Mouse (Mus musculus) heart, embryonic 15.5 days (tissue): Measurements from ENCODE around the gene Chrna1. TPM values are rescaled to one million over a fixed set of nuclear protein-coding genes. Genes with fewer than 3 reads are reported as not detected.

Experiments
- ATAC-seq: fragments of 200-750 bp; cut with Nextera tagmentation; replicated peaks from 2 replicates; pipeline ENCODE4 v1.8.0; 2017; ENCODE audit warnings: low read depth, moderate TSS enrichment; ENCODE audit not compliant: insufficient number of reproducible peaks, insufficient read depth, low FRiP score
- H3K27ac ChIP-seq: fragments of 300-500 bp; sonication (generic); 2 replicates; pipeline ENCODE4 v1.5.1; 2015; ENCODE audit warnings: mild to moderate bottlenecking, inconsistent platforms
- H3K27me3 ChIP-seq: fragments of 300-500 bp; sonication (generic); 2 replicates; pipeline ENCODE4 v1.6.1; 2015; ENCODE audit warnings: inconsistent platforms
- H3K36me3 ChIP-seq: fragments of 300-500 bp; sonication (generic); 2 replicates; pipeline ENCODE4 v1.6.1; 2015; ENCODE audit warnings: mild to moderate bottlenecking, inconsistent platforms
- H3K4me1 ChIP-seq: fragments of 300-500 bp; sonication (generic); replicated peaks from 2 replicates; pipeline ENCODE4 v1.6.1; 2015; ENCODE audit warnings: inconsistent platforms
- H3K4me2 ChIP-seq: fragments of 300-500 bp; sonication (generic); 2 replicates; pipeline ENCODE4 v1.6.1; 2015; ENCODE audit warnings: inconsistent platforms, mild to moderate bottlenecking, moderate library complexity
- H3K4me3 ChIP-seq: fragments of 300-500 bp; sonication (generic); 2 replicates; pipeline ENCODE4 v1.5.1; 2015; ENCODE audit warnings: mild to moderate bottlenecking, inconsistent platforms
- H3K9ac ChIP-seq: fragments of 300-500 bp; sonication (generic); 2 replicates; pipeline ENCODE4 v1.6.1; 2015; ENCODE audit warnings: mild to moderate bottlenecking, inconsistent platforms
- H3K9me3 ChIP-seq: fragments of 300-500 bp; sonication (generic); replicated peaks from 2 replicates; pipeline ENCODE4 v1.6.1; 2016; ENCODE audit warnings: inconsistent platforms
- WGBS: fragments of 180-500 bp; shearing (Covaris S2); methylation state at CpG from one replicate; pipeline ENCODE4 v1.1.7; 2015; ENCODE audit warnings: mixed read lengths; 5-methylcytosine and 5-hydroxymethylcytosine counted together
- polyA plus RNA-seq: library from polyadenylated mRNA; unstranded; fragments of >200 nt; fragmentation: Nextera tagmentation; extraction: Ambion mirVana; gene quantifications from 2 replicates; pipeline ENCODE4 v1.2.1, GENCODE M21; 2015

Chrna1 gene
- polyA plus RNA-seq, 1 experiment from 2014 or later: 0.09 TPM

- Histone ChIP-seq H3K27me3 (no peaks in the 10 kb centered on the region), H3K9me3 (no peaks in the 10 kb centered on the region), H3K27ac (0 out of 2 replicates have a peak overlapping the region, but pooled peaks have one; percentile 16), H3K9ac (no peak overlapping the region), H3K4me1 (peaks cover 13% of the 10 kb centered on the region), H3K4me3 (no peak overlapping the region), H3K36me3 (peaks cover 8% of the 10 kb centered on the region; the same call in 1 of the 2 replicates), H3K4me2 (no peak overlapping the region)
- ATAC-seq: no peak
- 33% methylated on average over 4 of the region's 4 CpGs for WGBS
Observed at GRCm38 (mm10) chr2:73607609-73608008, 27.5 kb upstream of the Chrna1 start.

GRCm38 (mm10) chr2:73607146-73607545, 27.0 kb upstream of the Chrna1 start:
- no peak overlapping the region for H3K4me3 ChIP-seq
- 49% methylated on average over 2 of the region's 2 CpGs for WGBS
- H3K36me3 ChIP-seq: peaks cover 8% of the 10 kb centered on the region; the same call in 1 of the 2 replicates
- H3K4me2 ChIP-seq: no peak overlapping the region
- no peak for ATAC-seq
- no peaks in the 10 kb centered on the region for H3K27me3 ChIP-seq
- no peaks in the 10 kb centered on the region for H3K9me3 ChIP-seq
- H3K9ac ChIP-seq: no peak overlapping the region
- peaks cover 13% of the 10 kb centered on the region for H3K4me1 ChIP-seq
- no peak overlapping the region for H3K27ac ChIP-seq

GRCm38 (mm10) chr2:73606616-73607015, 26.5 kb upstream of the Chrna1 start:
- Histone ChIP-seq H3K27ac (no peak overlapping the region), H3K27me3 (no peaks in the 10 kb centered on the region), H3K4me3 (no peak overlapping the region), H3K4me1 (peaks cover 13% of the 10 kb centered on the region), H3K36me3 (peaks cover 6% of the 10 kb centered on the region; the same call in 1 of the 2 replicates), H3K9me3 (no peaks in the 10 kb centered on the region), H3K9ac (no peak overlapping the region), H3K4me2 (no peak overlapping the region)
- no peak for ATAC-seq
- WGBS: 91% methylated on average over 6 of the region's 6 CpGs

GRCm38 (mm10) chr2:73605077-73605476, 24.9 kb upstream of the Chrna1 start:
- H3K27ac ChIP-seq: no peak overlapping the region

GRCm38 (mm10) chr2:73604579-73604978, 24.4 kb upstream of the Chrna1 start:
- no peak for ATAC-seq
- Histone ChIP-seq H3K27me3 (no peaks in the 10 kb centered on the region), H3K36me3 (no peaks in the 10 kb centered on the region), H3K4me1 (peaks cover 13% of the 10 kb centered on the region; the same call in 1 of the 2 replicates), H3K4me3 (no peak overlapping the region), H3K4me2 (no peak overlapping the region), H3K9me3 (no peaks in the 10 kb centered on the region), H3K27ac (no peak overlapping the region), H3K9ac (no peak overlapping the region)
- 82% methylated on average over 2 of the region's 2 CpGs for WGBS

More at GRCm38 (mm10) chr2:73605077-73605476, 24.9 kb upstream of the Chrna1 start:
- Histone ChIP-seq H3K9ac (no peak overlapping the region), H3K4me3 (no peak overlapping the region), H3K27me3 (no peaks in the 10 kb centered on the region), H3K4me1 (peaks cover 13% of the 10 kb centered on the region), H3K4me2 (no peak overlapping the region), H3K36me3 (no peaks in the 10 kb centered on the region), H3K9me3 (no peaks in the 10 kb centered on the region)
- ATAC-seq: no peak
- 63% methylated on average over 8 of the region's 8 CpGs for WGBS

- Histone ChIP-seq H3K27ac (no peak overlapping the region), H3K9ac (no peak overlapping the region), H3K4me3 (no peak overlapping the region), H3K36me3 (no peaks in the 10 kb centered on the region), H3K4me1 (peaks cover 8% of the 10 kb centered on the region), H3K4me2 (no peak overlapping the region), H3K27me3 (no peaks in the 10 kb centered on the region), H3K9me3 (no peaks in the 10 kb centered on the region)
- 73% methylated on average over 2 of the region's 2 CpGs for WGBS
- no peak for ATAC-seq
Observed at GRCm38 (mm10) chr2:73600650-73601049, 20.5 kb upstream of the Chrna1 start.

GRCm38 (mm10) chr2:73597772-73598171, 17.6 kb upstream of the Chrna1 start:
- ATAC-seq: no peak
- H3K4me3 ChIP-seq: no peak overlapping the region
- no peak overlapping the region for H3K9ac ChIP-seq
- no peaks in the 10 kb centered on the region for H3K9me3 ChIP-seq
- H3K36me3 ChIP-seq: no peaks in the 10 kb centered on the region
- 91% methylated on average over 11 of the region's 11 CpGs for WGBS
- H3K4me1 ChIP-seq: peaks cover 24% of the 10 kb centered on the region
- H3K4me2 ChIP-seq: no peak overlapping the region
- no peak overlapping the region for H3K27ac ChIP-seq
- H3K27me3 ChIP-seq: no peaks in the 10 kb centered on the region

GRCm38 (mm10) chr2:73596786-73597185, 16.6 kb upstream of the Chrna1 start:
- peak overlapping the region; percentile 60 for H3K4me2 ChIP-seq
- peaks cover 34% of the 10 kb centered on the region for H3K4me1 ChIP-seq
- H3K27ac ChIP-seq: peak overlapping the region; percentile 35; the same call in 1 of the 2 replicates
- 5% methylated on average over 9 of the region's 9 CpGs for WGBS
- H3K9me3 ChIP-seq: no peaks in the 10 kb centered on the region
- no peaks in the 10 kb centered on the region for H3K27me3 ChIP-seq
- ATAC-seq: 0 out of 2 replicates have a peak, but pooled peaks have one; percentile 10
- no peak overlapping the region for H3K9ac ChIP-seq
- H3K4me3 ChIP-seq: peak overlapping the region; percentile 25; the same call in 1 of the 2 replicates
- no peaks in the 10 kb centered on the region for H3K36me3 ChIP-seq

GRCm38 (mm10) chr2:73596326-73596725, 16.2 kb upstream of the Chrna1 start:
- Histone ChIP-seq H3K9me3 (no peaks in the 10 kb centered on the region), H3K4me3 (peak overlapping the region; percentile 25; the same call in 1 of the 2 replicates), H3K27me3 (no peaks in the 10 kb centered on the region), H3K4me1 (peaks cover 35% of the 10 kb centered on the region), H3K27ac (peak overlapping the region; percentile 35; the same call in 1 of the 2 replicates), H3K9ac (no peak overlapping the region), H3K4me2 (peak overlapping the region; percentile 60), H3K36me3 (no peaks in the 10 kb centered on the region)
- WGBS: 53% methylated on average over 5 of the region's 5 CpGs
- ATAC-seq: no peak

GRCm38 (mm10) chr2:73593101-73593439, 12.9 kb upstream of the Chrna1 start:
- no peak overlapping the region for H3K4me3 ChIP-seq
- peak overlapping the region; percentile 24; the same call in 1 of the 2 replicates for H3K4me2 ChIP-seq
- no peaks in the 10 kb centered on the region for H3K27me3 ChIP-seq
- H3K9ac ChIP-seq: no peak overlapping the region
- no peaks in the 10 kb centered on the region for H3K9me3 ChIP-seq
- ATAC-seq: no peak
- peak overlapping the region; percentile 66 for H3K27ac ChIP-seq
- no peaks in the 10 kb centered on the region for H3K36me3 ChIP-seq
- WGBS: 74% methylated on average over 2 of the region's 2 CpGs
- peaks cover 56% of the 10 kb centered on the region for H3K4me1 ChIP-seq

GRCm38 (mm10) chr2:73592231-73593100, 12.3 kb upstream of the Chrna1 start:
- peak overlapping the region; percentile 24; the same call in 1 of the 2 replicates for H3K4me2 ChIP-seq
- H3K27ac ChIP-seq: peak overlapping the region; percentile 66
- peaks cover 59% of the 10 kb centered on the region for H3K4me1 ChIP-seq
- H3K9ac ChIP-seq: no peak overlapping the region
- peak; percentile 59 for ATAC-seq
- no peaks in the 10 kb centered on the region for H3K9me3 ChIP-seq
- no peaks in the 10 kb centered on the region for H3K27me3 ChIP-seq
- H3K36me3 ChIP-seq: no peaks in the 10 kb centered on the region
- no peak overlapping the region for H3K4me3 ChIP-seq
- WGBS: 56% methylated on average over 14 of the region's 14 CpGs
